Mouse (Mus musculus): ENCODE measurements around the gene Mrps10. TPM values are rescaled to one million over a fixed set of nuclear protein-coding genes. Genes with fewer than 3 reads are reported as not detected.

Gene Mrps10
- polyA plus RNA-seq (2014; fragmentation: Nextera tagmentation; extraction: Ambion mirVana), result 91.2 and 98.2 TPM in 2 replicates

DNA sequence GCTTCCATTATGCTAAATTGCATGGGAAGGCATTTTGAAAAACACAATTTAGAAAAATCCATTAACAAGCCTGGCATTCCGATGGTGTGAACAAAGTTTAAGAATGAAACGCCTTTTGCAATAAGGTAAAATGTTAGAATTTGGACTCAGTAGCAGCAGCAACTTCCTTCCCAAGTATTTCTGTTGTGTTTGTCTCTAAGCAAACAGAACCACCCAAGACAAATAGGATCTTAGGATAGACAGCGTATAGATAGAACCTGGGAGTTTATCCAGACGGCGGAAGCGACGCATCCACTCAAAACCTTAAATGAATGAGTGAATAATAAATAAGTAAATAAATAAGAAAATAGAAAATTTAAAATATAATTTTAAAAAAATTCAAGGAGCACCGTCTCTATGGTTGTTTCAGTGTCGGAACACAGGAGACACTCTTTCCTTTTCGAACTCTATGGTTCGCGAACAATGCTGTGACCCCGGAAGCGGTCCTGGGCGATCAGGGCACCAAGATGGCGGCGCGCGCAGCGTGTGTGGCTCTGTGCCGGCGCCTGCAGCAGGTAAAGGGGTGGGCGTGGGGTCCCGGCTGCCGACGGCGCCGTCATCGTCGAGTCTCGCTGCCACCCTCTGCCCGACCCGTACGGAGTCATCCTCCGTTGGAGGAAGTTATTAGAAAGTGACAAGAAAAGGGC is at the start of gene Mrps10:
TSS of gene Mrps10 (plus strand) at position 487 of the 686 bp plus-strand sequence.
- H3K9me3 ChIP-seq (ENCODE audit: control insufficient read depth, low read length), result no peaks in the 10 kb centered on the region
- peak within 1 kb of the TSS; percentile 47; the same call in 1 of the 2 replicates for H3K27ac ChIP-seq (ENCODE audit: low read depth, low read length)
- WGBS, result 4% methylated on average over 35 of the region's 35 CpGs
- no peaks in the 10 kb centered on the region for H3K27me3 ChIP-seq (ENCODE audit: control insufficient read depth, insufficient read depth, low read length)
- H3K4me2 ChIP-seq (replicated peaks; ENCODE audit: low read depth, low read length), result peak within 1 kb of the TSS; percentile 68
- H3K4me3 ChIP-seq (ENCODE audit: low read length), result peak within 1 kb of the TSS; percentile 65
- H3K9ac ChIP-seq (ENCODE audit: low read depth, low read length), result peak within 1 kb of the TSS; percentile 72
- H3K36me3 ChIP-seq (ENCODE audit: control insufficient read depth, insufficient read depth, low read length), result peaks cover 14% of the 10 kb centered on the region
- H3K4me1 ChIP-seq (ENCODE audit: control insufficient read depth, insufficient read depth, low read length), result no peaks in the 10 kb centered on the region
- ATAC-seq (ENCODE audit: low FRiP score, low TSS enrichment), result peak; percentile 88

DNA sequence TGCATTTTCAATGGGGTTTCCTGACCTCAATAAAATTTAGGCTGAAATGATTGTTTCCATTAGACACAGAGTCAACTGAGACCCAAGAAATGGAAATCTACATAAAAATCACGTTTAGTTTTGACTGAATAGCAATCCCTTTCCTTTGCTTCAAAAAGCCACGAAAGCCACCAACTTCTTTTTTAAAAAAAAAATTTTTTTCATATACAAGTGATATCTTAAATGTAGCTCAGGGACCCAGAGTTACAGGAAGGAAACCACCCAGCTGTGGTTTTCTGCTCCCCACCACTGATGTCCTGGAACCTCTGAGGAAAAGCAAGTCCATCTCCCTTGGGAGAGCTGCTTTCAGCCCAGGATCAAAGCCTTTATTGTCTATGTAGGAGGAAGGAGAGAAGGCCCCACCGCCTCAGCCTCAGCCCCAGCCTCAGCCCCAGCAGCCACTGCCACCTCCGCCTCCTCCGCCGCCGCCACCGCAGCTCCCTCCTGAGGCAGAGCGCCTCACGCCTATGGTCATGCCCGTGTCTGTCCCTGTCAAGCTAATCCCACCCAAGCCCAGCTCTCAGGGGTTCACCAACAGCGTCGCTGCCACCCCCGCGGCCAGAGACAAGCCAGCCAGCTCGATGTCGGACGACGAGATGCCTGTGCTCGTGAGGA is 49.6 kb upstream of the Mrps10 start:
- Histone ChIP-seq H3K9me3 (ENCODE audit: control insufficient read depth, low read length) (no peaks in the 10 kb centered on the region), H3K4me1 (ENCODE audit: control insufficient read depth, insufficient read depth, low read length) (no peaks in the 10 kb centered on the region), H3K9ac (ENCODE audit: low read depth, low read length) (no peak overlapping the region), H3K4me2 (replicated peaks; ENCODE audit: low read depth, low read length) (no peak overlapping the region), H3K36me3 (ENCODE audit: control insufficient read depth, insufficient read depth, low read length) (peaks cover 52% of the 10 kb centered on the region), H3K27me3 (ENCODE audit: control insufficient read depth, insufficient read depth, low read length) (no peaks in the 10 kb centered on the region), H3K27ac (ENCODE audit: low read depth, low read length) (no peak overlapping the region), H3K4me3 (ENCODE audit: low read length) (no peak overlapping the region)
- WGBS, result 78% methylated on average over 20 of the region's 20 CpGs
- no peak for ATAC-seq (ENCODE audit: low FRiP score, low TSS enrichment)

DNA sequence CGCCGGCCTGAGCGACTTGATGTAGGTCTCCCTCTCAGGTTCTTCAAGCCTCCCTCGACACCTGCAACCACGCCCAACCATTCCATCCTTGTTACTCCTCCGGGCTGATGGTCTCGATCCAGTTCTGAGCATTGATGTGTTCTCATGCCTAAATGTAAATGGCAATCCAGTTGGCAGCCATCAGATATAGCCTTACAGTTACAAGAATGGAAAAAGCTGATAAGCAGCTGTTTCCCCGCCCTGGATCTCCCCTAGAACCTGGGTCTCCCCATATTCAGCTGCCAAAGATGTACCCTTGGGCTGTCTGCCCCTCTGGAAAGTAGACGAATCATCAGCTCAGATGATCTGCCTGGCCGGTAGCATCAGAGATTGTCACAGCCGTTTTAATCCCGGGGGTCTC is 48.9 kb upstream of the Mrps10 start:
- Histone ChIP-seq H3K9ac (ENCODE audit: low read depth, low read length) (no peak overlapping the region), H3K27me3 (ENCODE audit: control insufficient read depth, insufficient read depth, low read length) (no peaks in the 10 kb centered on the region), H3K9me3 (ENCODE audit: control insufficient read depth, low read length) (no peaks in the 10 kb centered on the region), H3K4me1 (ENCODE audit: control insufficient read depth, insufficient read depth, low read length) (no peaks in the 10 kb centered on the region), H3K4me3 (ENCODE audit: low read length) (no peak overlapping the region), H3K4me2 (replicated peaks; ENCODE audit: low read depth, low read length) (no peak overlapping the region), H3K36me3 (ENCODE audit: control insufficient read depth, insufficient read depth, low read length) (peaks cover 50% of the 10 kb centered on the region), H3K27ac (ENCODE audit: low read depth, low read length) (no peak overlapping the region)
- 93% methylated on average over 12 of the region's 12 CpGs for WGBS
- ATAC-seq (ENCODE audit: low FRiP score, low TSS enrichment), result no peak

DNA sequence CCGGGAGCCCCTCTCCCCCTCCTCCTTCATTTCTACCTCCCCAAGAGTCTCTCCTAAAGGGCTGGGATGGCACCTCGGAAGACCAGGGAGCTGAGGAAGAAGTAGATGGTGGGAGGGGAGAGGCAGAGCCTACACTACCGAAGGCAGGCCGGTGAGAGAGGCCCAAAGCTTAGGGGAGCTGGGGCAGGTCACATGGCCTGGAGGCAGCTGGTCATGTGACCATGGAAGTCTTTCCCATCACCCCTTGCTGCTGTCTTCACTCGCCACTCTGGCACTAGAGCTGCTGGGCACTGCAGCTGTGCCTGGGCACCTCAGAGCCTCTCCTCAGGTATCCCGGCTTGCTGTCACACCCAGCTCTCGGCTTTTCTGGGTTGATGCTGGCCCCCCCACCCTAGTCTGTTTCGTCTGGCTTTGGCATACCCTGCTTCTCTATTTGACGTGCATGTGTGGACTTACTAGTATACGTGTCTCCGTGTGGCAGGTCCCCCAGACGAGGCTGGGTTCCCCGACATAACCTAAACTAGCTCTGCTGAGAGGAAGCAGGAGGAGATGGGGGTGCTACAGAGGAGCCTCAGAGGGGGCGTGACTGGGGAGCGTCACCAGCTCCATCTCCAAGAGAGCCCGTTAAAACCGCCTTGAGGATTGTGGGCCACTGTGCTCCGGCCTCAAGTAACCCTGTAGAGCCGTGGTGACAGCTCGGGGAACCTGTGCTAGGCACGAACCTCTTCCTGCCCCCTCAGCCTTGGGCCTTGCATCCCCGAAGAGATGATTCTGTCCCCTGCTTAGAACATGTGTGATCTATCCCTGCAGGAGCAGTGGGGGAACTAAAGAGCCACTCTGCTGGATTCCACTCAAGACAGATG is 46.3 kb upstream of the Mrps10 start:
- H3K4me2 ChIP-seq (replicated peaks; ENCODE audit: low read depth, low read length), result no peak overlapping the region
- H3K4me1 ChIP-seq (ENCODE audit: control insufficient read depth, insufficient read depth, low read length), result no peaks in the 10 kb centered on the region
- no peak overlapping the region for H3K4me3 ChIP-seq (ENCODE audit: low read length)
- H3K27ac ChIP-seq (ENCODE audit: low read depth, low read length), result no peak overlapping the region; the same call in 1 of the 2 replicates
- WGBS, result 89% methylated on average over 22 of the region's 22 CpGs
- H3K36me3 ChIP-seq (ENCODE audit: control insufficient read depth, insufficient read depth, low read length), result peaks cover 49% of the 10 kb centered on the region
- no peaks in the 10 kb centered on the region for H3K9me3 ChIP-seq (ENCODE audit: control insufficient read depth, low read length)
- H3K27me3 ChIP-seq (ENCODE audit: control insufficient read depth, insufficient read depth, low read length), result no peaks in the 10 kb centered on the region
- H3K9ac ChIP-seq (ENCODE audit: low read depth, low read length), result no peak overlapping the region
- ATAC-seq (ENCODE audit: low FRiP score, low TSS enrichment), result no peak

DNA sequence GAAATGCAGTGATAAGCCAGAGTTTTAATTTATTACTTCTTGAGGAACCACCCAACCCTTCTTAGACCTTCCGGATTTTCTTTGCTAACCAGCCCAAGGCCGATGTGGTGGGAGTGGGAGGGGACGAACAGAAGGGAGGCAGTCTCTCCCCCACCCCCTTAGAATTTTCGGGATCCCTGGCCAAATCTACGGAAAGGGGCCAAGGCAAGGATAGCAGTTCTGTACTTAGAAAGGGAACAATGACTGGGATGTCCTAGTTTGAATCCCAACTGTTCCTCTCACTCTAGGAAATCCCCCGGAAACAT is 45.7 kb upstream of the Mrps10 start:
- peaks cover 48% of the 10 kb centered on the region for H3K36me3 ChIP-seq (ENCODE audit: control insufficient read depth, insufficient read depth, low read length)

DNA sequence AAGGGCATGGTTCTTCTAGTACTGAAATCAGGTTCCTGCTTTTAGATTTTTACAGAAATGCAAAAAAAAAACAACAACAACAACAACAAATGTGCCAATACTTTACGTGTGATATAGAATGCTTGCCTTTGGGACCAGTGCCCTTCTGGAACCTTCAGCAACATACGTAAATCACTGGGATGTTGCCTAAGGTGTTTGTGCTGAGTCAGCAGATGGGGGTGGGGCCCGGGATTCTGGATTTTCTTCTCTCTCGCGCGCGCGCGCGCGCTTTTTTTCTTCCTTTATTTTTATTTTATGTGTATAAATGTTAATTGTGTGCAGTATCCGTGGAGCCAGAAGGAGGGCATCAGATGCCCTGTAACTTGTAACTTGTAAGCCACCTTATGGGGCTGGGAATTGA is 41.1 kb upstream of the Mrps10 start:
- WGBS, result 92% methylated on average over 12 of the region's 12 CpGs
- Histone ChIP-seq H3K9ac (ENCODE audit: low read depth, low read length) (no peak overlapping the region), H3K27ac (ENCODE audit: low read depth, low read length) (no peak overlapping the region), H3K9me3 (ENCODE audit: control insufficient read depth, low read length) (no peaks in the 10 kb centered on the region), H3K27me3 (ENCODE audit: control insufficient read depth, insufficient read depth, low read length) (no peaks in the 10 kb centered on the region), H3K4me2 (replicated peaks; ENCODE audit: low read depth, low read length) (no peak overlapping the region), H3K36me3 (ENCODE audit: control insufficient read depth, insufficient read depth, low read length) (peaks cover 68% of the 10 kb centered on the region), H3K4me1 (ENCODE audit: control insufficient read depth, insufficient read depth, low read length) (no peaks in the 10 kb centered on the region), H3K4me3 (ENCODE audit: low read length) (no peak overlapping the region)
- no peak for ATAC-seq (ENCODE audit: low FRiP score, low TSS enrichment)

More for the DNA sequence above, 45.7 kb upstream of the Mrps10 start:
- Histone ChIP-seq H3K9ac (ENCODE audit: low read depth, low read length) (no peak overlapping the region), H3K27ac (ENCODE audit: low read depth, low read length) (no peak overlapping the region), H3K4me3 (ENCODE audit: low read length) (no peak overlapping the region), H3K4me2 (replicated peaks; ENCODE audit: low read depth, low read length) (no peak overlapping the region), H3K9me3 (ENCODE audit: control insufficient read depth, low read length) (no peaks in the 10 kb centered on the region), H3K4me1 (ENCODE audit: control insufficient read depth, insufficient read depth, low read length) (no peaks in the 10 kb centered on the region), H3K27me3 (ENCODE audit: control insufficient read depth, insufficient read depth, low read length) (no peaks in the 10 kb centered on the region)
- no peak for ATAC-seq (ENCODE audit: low FRiP score, low TSS enrichment)
- 80% methylated on average over 6 of the region's 6 CpGs for WGBS

DNA sequence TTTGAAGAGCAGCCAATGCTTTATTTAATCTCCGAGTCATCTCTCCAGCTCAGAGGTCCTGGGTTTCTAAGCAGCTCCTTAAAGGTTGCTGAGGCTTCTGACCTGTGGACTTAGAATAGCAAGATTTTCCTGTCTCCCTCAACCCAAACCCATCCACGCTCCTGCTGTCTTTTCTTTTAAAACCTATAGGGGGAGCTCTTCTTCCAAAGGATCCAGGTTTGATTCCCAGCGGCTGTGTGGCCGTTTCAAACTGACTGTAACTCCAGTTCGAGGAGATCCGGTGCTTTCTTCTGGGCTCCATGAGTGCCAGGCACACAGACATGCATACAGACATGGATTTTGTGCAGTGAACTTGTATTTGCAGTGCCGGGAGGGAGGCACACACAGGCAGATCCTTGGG is 40.7 kb upstream of the Mrps10 start:
- no peak overlapping the region for H3K9ac ChIP-seq (ENCODE audit: low read depth, low read length)
- 72% methylated on average over 7 of the region's 7 CpGs for WGBS
- no peaks in the 10 kb centered on the region for H3K27me3 ChIP-seq (ENCODE audit: control insufficient read depth, insufficient read depth, low read length)
- peaks cover 68% of the 10 kb centered on the region for H3K36me3 ChIP-seq (ENCODE audit: control insufficient read depth, insufficient read depth, low read length)
- no peak overlapping the region for H3K4me2 ChIP-seq (replicated peaks; ENCODE audit: low read depth, low read length)
- no peaks in the 10 kb centered on the region for H3K9me3 ChIP-seq (ENCODE audit: control insufficient read depth, low read length)
- no peak for ATAC-seq (ENCODE audit: low FRiP score, low TSS enrichment)
- H3K4me1 ChIP-seq (ENCODE audit: control insufficient read depth, insufficient read depth, low read length), result no peaks in the 10 kb centered on the region
- no peak overlapping the region for H3K27ac ChIP-seq (ENCODE audit: low read depth, low read length)
- no peak overlapping the region for H3K4me3 ChIP-seq (ENCODE audit: low read length)

DNA sequence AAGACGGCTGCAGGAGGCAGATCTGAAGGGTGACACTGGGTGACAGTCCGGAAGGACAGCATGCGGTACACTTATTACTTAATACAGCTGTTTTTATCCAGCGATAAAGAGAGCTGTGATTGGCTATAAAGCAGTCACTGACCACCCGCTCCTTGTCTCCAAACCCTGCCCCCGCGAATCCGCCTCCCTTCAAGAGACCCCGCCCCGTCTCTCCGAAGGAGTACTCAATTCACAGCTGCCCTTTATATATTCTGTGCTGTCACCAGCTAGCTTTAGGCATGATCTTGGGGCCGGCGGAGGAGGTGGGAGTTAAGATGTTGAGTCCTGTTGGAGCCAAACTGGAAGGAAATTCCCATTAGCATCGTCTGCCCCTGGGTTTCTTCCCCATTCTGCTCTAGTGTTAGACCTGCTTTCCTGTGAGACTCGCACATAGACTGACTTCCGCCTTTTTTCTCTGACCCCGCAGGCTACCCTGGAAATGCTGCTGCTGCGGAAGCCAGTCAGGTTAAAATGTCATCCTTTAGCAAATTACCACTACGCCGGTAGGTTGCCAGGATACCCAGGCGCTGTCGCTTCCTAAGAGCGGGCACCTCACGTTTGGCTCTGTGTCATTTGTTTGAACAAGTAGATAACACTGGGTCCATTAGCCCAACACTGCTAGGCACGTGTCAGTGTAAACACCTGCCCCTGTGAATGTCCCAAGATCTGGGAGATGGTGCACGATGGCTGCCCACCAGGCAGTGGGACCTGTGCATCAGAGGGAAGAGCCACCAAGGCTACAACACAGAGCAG is 39.9 kb upstream of the Mrps10 start:
- 83% methylated on average over 26 of the region's 26 CpGs for WGBS
- ATAC-seq (ENCODE audit: low FRiP score, low TSS enrichment), result no peak
- H3K4me2 ChIP-seq (replicated peaks; ENCODE audit: low read depth, low read length), result no peak overlapping the region
- peaks cover 62% of the 10 kb centered on the region for H3K36me3 ChIP-seq (ENCODE audit: control insufficient read depth, insufficient read depth, low read length)
- H3K4me3 ChIP-seq (ENCODE audit: low read length), result no peak overlapping the region
- no peak overlapping the region for H3K27ac ChIP-seq (ENCODE audit: low read depth, low read length)
- no peaks in the 10 kb centered on the region for H3K9me3 ChIP-seq (ENCODE audit: control insufficient read depth, low read length)
- H3K27me3 ChIP-seq (ENCODE audit: control insufficient read depth, insufficient read depth, low read length), result no peaks in the 10 kb centered on the region
- no peaks in the 10 kb centered on the region for H3K4me1 ChIP-seq (ENCODE audit: control insufficient read depth, insufficient read depth, low read length)
- H3K9ac ChIP-seq (ENCODE audit: low read depth, low read length), result no peak overlapping the region
